18 mouse cellular contexts compared by ENCODE assay signal in genomic region chr1:24267022-24267421, GRCm38 (mm10).
DNase-seq lines count a peak whose midpoint lies in the region; ATAC-seq and TF ChIP-seq lines count a peak whose summit lies in the region.
"Had no signal": no experiment of that assay in that cellular context is flagged by ENCODE, and none has a peak within 500 bp of the region (broad histone marks: within the 10 kb centered on the region; RNA-seq: fewer than 3 reads in every experiment).

No protein-coding gene starts in this region.

- H3K9ac ChIP-seq in midbrain, postnatal 0 days (replicated peaks; ENCODE audit: low read length, poor library complexity, severe bottlenecking): no peak overlapping the region
- H3K9ac ChIP-seq in midbrain, embryonic 12.5 days (replicated peaks): no peak overlapping the region
- no peak overlapping the region for H3K9ac ChIP-seq in midbrain, embryonic 13.5 days (replicated peaks)
- H3K9ac ChIP-seq: embryonic facial prominence, embryonic 12.5 days; forebrain, embryonic 13.5 days; forebrain, embryonic 15.5 days; forebrain, postnatal 0 days had no signal

- no peak overlapping the region; the same call in 1 of the 2 replicates for H3K4me3 ChIP-seq in midbrain, embryonic 10.5 days
- H3K4me3 ChIP-seq in midbrain, postnatal 0 days (ENCODE audit: low read depth, low read length): no peak overlapping the region
- H3K4me3 ChIP-seq in midbrain, embryonic 12.5 days: no peak overlapping the region
- H3K4me3 ChIP-seq in midbrain, embryonic 13.5 days (replicated peaks): no peak overlapping the region
- H3K4me3 ChIP-seq: embryonic facial prominence, embryonic 10.5 days; embryonic facial prominence, embryonic 12.5 days; forebrain, embryonic 13.5 days; forebrain, embryonic 15.5 days had no signal

- 0 out of 2 replicates have a peak overlapping the region, but pooled peaks have one; percentile 9 for H3K27ac ChIP-seq in midbrain, embryonic 10.5 days (replicated peaks)
- no peak overlapping the region for H3K27ac ChIP-seq in midbrain, postnatal 0 days (ENCODE audit: low read depth, low read length)
- no peak overlapping the region for H3K27ac ChIP-seq in midbrain, embryonic 12.5 days (replicated peaks)
- H3K27ac ChIP-seq in midbrain, embryonic 13.5 days: no peak overlapping the region
- H3K27ac ChIP-seq: embryonic facial prominence, embryonic 10.5 days; embryonic facial prominence, embryonic 12.5 days; forebrain, embryonic 13.5 days; forebrain, embryonic 15.5 days had no signal

- H3K4me1 ChIP-seq in midbrain, embryonic 10.5 days: peaks cover 14% of the 10 kb centered on the region
- peaks cover 3% of the 10 kb centered on the region; the same call in 1 of the 2 replicates for H3K4me1 ChIP-seq in midbrain, postnatal 0 days (ENCODE audit: insufficient read depth, low read length)
- H3K4me1 ChIP-seq in midbrain, embryonic 12.5 days: peaks cover 5% of the 10 kb centered on the region
- H3K4me1 ChIP-seq in midbrain, embryonic 13.5 days (replicated peaks): peaks cover 3% of the 10 kb centered on the region; the same call in 1 of the 2 replicates
- H3K4me1 ChIP-seq: embryonic facial prominence, embryonic 10.5 days; embryonic facial prominence, embryonic 12.5 days; forebrain, embryonic 13.5 days; forebrain, embryonic 15.5 days had no signal

- no peaks in the 10 kb centered on the region for H3K36me3 ChIP-seq in midbrain, embryonic 10.5 days
- no peaks in the 10 kb centered on the region for H3K36me3 ChIP-seq in midbrain, postnatal 0 days (ENCODE audit: insufficient read depth, low read length)
- H3K36me3 ChIP-seq in midbrain, embryonic 12.5 days: no peaks in the 10 kb centered on the region
- H3K36me3 ChIP-seq in midbrain, embryonic 13.5 days: no peaks in the 10 kb centered on the region
- H3K36me3 ChIP-seq: embryonic facial prominence, embryonic 10.5 days; embryonic facial prominence, embryonic 12.5 days; forebrain, embryonic 15.5 days had no signal

- H3K9me3 ChIP-seq in midbrain, embryonic 10.5 days (replicated peaks): no peaks in the 10 kb centered on the region
- H3K9me3 ChIP-seq in midbrain, postnatal 0 days (ENCODE audit: low read length): no peaks in the 10 kb centered on the region
- no peaks in the 10 kb centered on the region for H3K9me3 ChIP-seq in midbrain, embryonic 12.5 days
- no peaks in the 10 kb centered on the region for H3K9me3 ChIP-seq in midbrain, embryonic 13.5 days
- H3K9me3 ChIP-seq: embryonic facial prominence, embryonic 10.5 days; embryonic facial prominence, embryonic 12.5 days; forebrain, embryonic 13.5 days; forebrain, embryonic 15.5 days had no signal

- no peak for TF ChIP-seq CTCF in midbrain, postnatal 0 days (IDR thresholded peaks at IDR 0.05)

- intact Hi-C loops in left cerebral cortex, postnatal 10 days (cut with DNase I): no loop called here

- no peak for ATAC-seq in midbrain, postnatal 0 days (ENCODE audit: low FRiP score)
- peak; percentile 52; the same call in 1 of the 2 replicates for ATAC-seq in midbrain, embryonic 12.5 days (ENCODE audit: low FRiP score, low read depth)
- ATAC-seq in midbrain, embryonic 13.5 days: no peak
- ATAC-seq: forebrain, embryonic 13.5 days; forebrain, embryonic 15.5 days; forebrain, postnatal 0 days had no signal

- DNase-seq in midbrain, embryonic 10.5 days (ENCODE audit: low spot score): no peak
- no peak for DNase-seq in midbrain, postnatal 0 days (ENCODE audit: low spot score)
- no peak for DNase-seq in left cerebral cortex, postnatal 10 days (ENCODE audit: extremely low spot score in 1 of 2, low spot score in 2 of 2)
- DNase-seq: adrenal gland, adult 2 months; adrenal gland, postnatal 10 days; adrenal gland, postnatal 25 days; cerebellum, adult 11-12 months; cerebellum, adult 2 months; cerebellum, adult 9-10 months; cerebellum, postnatal 10 days; cerebellum, postnatal 25 days; forebrain, postnatal 0 days had no signal

- no peak overlapping the region for H3K4me2 ChIP-seq in midbrain, postnatal 0 days (ENCODE audit: low read depth, low read length, poor library complexity, severe bottlenecking)
- H3K4me2 ChIP-seq in midbrain, embryonic 12.5 days (replicated peaks): peak overlapping the region; percentile 16; the same call in 1 of the 2 replicates
- H3K4me2 ChIP-seq in midbrain, embryonic 13.5 days (replicated peaks): no peak overlapping the region
- H3K4me2 ChIP-seq: embryonic facial prominence, embryonic 12.5 days; forebrain, embryonic 13.5 days; forebrain, embryonic 15.5 days had no signal

- 23% methylated on average over 3 of the region's 3 CpGs for WGBS in midbrain, embryonic 10.5 days
- 31% methylated on average over 3 of the region's 3 CpGs for WGBS in midbrain, postnatal 0 days
- WGBS in midbrain, embryonic 12.5 days: 11% methylated on average over 3 of the region's 3 CpGs
- 6% methylated on average over 3 of the region's 3 CpGs for WGBS in midbrain, embryonic 13.5 days

- peaks cover 5% of the 10 kb centered on the region; the same call in 1 of the 2 replicates for H3K27me3 ChIP-seq in midbrain, embryonic 10.5 days (ENCODE audit: low read depth, poor library complexity, severe bottlenecking)
- no peaks in the 10 kb centered on the region for H3K27me3 ChIP-seq in midbrain, postnatal 0 days (ENCODE audit: insufficient read depth, low read length)
- H3K27me3 ChIP-seq in midbrain, embryonic 12.5 days: no peaks in the 10 kb centered on the region
- no peaks in the 10 kb centered on the region for H3K27me3 ChIP-seq in midbrain, embryonic 13.5 days
- H3K27me3 ChIP-seq: embryonic facial prominence, embryonic 12.5 days; forebrain, embryonic 13.5 days; forebrain, embryonic 15.5 days had no signal
